Mouse (Mus musculus) erythroblast, adult 5-6 weeks (primary cell): ENCODE data around the gene Tsnaxip1. TPM values are rescaled to one million over a fixed set of nuclear protein-coding genes. Genes with fewer than 3 reads are reported as not detected.
A peak's percentile ranks its signal among the peaks of the same experiment; 100 is the strongest.

Experiments used
- ATAC-seq: replicated peaks from 2 replicates; pipeline ENCODE4 v1.8.0; 2016; ENCODE audit warnings: moderate number of reproducible peaks, mild to moderate bottlenecking, moderate TSS enrichment, inconsistent platforms; ENCODE audit not compliant: poor library complexity, low FRiP score, severe bottlenecking
- total RNA-seq, 2 experiments: library from RNA; stranded (forward) in 1 of 2; stranded (reverse) in 1 of 2; fragments of 150-400 nt in 1 of 2; fragments of 200-764, 138-1000 nt in 1 of 2; gene quantifications; 2 replicates each; pipeline versions ENCODE4 v1.2.3 to v1.2.4; 2015 to 2017; ENCODE audit warnings: low replicate concordance in 2 of 2

Tsnaxip1 gene
- total RNA-seq (2015; ENCODE audit: low replicate concordance) (1.0 and 1.2 TPM in 2 replicates), total RNA-seq (2017; ENCODE audit: low replicate concordance) (2.5 and 3.2 TPM in 2 replicates)

- peak; percentile 70 for ATAC-seq
Measured at GRCm38 (mm10) chr8:105826861-105827848, at the start of gene Tsnaxip1, which contains the start of gene Ranbp10. Gene Tsnaxip1 (plus strand): TSS chr8:105827731. Gene Ranbp10 (minus strand): TSS chr8:105827350.

DNA sequence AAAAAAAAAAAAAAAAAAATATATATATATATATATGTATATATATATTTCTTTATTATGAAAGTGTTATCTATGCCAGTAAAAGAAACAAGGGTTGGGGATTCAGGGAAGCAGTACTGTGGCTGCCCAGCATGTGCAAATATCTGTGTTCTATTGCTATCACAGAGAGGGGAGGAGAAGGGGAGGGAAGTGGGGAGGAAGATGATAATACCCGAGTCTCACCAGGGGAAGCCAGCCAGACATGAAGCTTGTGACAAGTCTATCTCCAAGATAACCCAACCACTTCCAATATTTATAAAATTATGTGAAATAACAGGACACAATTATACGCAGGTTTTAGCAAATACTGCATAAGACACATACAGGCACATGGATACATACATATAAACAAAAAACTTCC lies 49.7 kb upstream of the Tsnaxip1 start:
- ATAC-seq, result no peak

GRCm38 (mm10) chr8:105780298-105780697 lies 47.2 kb upstream of the Tsnaxip1 start:
- no peak for ATAC-seq

DNA sequence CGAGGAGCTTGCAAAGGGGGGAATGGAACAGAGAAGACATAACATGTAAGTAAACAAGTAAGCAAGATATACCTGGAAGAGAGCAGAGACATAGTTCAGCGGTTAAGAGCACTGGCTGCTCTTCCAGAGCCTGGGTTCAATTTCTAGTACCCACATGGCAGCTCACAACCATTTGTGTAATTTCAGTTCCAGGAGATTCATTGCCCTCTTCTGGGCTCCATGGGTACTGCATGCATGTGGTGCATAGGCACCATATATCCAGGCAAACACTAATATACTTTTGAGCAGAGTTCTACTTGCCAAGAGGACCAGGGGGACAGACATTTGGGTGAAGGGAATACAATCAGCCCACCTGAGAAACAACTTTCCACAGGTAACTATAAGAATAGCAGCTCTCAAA lies 39.3 kb upstream of the Tsnaxip1 start:
- ATAC-seq, result peak; percentile 48; the same call in 1 of the 2 replicates

DNA sequence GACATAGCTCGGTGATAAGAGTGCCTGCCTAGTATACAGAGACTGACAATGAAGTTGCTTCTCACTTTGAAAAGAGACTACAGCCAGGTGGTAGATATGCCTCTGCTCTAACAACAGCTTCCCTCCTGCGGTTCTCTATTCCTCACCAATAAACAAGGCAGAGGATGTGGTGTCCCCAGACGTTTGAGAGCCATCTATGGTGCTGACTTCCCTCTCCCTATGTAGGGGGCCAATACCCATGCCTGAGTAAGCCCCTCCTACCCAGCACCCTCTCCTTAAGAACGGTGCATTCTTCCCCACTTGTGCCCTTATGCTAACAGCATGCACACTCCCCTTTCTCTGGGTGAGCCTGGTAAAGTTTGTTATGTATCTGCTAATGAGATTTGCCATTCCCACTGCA lies 38.6 kb upstream of the Tsnaxip1 start:
- no peak for ATAC-seq

DNA sequence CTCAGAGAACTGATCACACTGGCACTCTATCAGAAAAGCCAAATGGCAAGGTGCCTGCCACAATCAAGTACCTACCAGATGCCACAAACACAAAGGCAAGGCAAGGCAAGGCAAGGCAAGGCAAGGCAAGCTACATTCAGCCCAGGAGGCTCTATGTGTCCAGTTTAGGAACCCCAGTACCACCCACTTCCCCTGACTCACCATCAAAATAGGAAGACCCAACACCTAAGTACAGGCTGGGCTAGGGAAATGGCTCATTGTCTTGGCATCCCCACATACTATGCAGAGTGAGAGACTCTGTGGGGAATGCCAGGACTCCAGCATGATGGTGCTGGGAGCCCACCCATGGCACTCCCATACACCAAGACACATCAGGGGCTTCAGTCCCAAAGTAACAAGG lies 37.9 kb upstream of the Tsnaxip1 start:
- no peak for ATAC-seq

- no peak for ATAC-seq
Measured at GRCm38 (mm10) chr8:105793331-105793730, 34.2 kb upstream of the Tsnaxip1 start.

- no peak for ATAC-seq
Measured at GRCm38 (mm10) chr8:105794009-105794598, 33.4 kb upstream of the Tsnaxip1 start.

GRCm38 (mm10) chr8:105795785-105796184 lies 31.7 kb upstream of the Tsnaxip1 start:
- ATAC-seq, result no peak

- ATAC-seq, result no peak
Measured at GRCm38 (mm10) chr8:105798408-105798807, 29.1 kb upstream of the Tsnaxip1 start.

GRCm38 (mm10) chr8:105799091-105799812 lies 28.3 kb upstream of the Tsnaxip1 start:
- ATAC-seq, result peak; percentile 77

GRCm38 (mm10) chr8:105801153-105801904 lies 26.2 kb upstream of the Tsnaxip1 start:
- peak; percentile 83 for ATAC-seq

DNA sequence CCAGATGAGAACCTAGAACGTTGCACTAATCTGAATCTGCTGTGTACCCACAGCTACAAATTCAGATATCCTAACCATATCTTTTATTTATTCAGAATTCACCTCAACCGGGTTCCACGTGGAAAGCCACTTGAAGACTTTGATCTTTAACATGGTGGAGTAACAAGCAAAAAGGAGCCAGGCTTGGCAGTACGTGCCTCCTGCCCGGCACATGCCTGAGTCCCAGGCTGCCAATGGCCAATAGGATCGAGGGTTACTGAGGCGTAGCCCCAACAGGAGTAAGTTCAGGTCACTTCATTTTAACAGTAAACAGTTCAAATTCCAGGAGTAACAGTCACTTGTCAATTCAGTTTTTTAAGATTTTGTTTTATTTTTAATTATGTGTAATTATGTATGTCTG lies 22.7 kb upstream of the Tsnaxip1 start:
- ATAC-seq, result no peak

GRCm38 (mm10) chr8:105805346-105805745 lies 22.2 kb upstream of the Tsnaxip1 start:
- no peak for ATAC-seq

- no peak for ATAC-seq
Measured at GRCm38 (mm10) chr8:105805964-105806363, 21.6 kb upstream of the Tsnaxip1 start.

DNA sequence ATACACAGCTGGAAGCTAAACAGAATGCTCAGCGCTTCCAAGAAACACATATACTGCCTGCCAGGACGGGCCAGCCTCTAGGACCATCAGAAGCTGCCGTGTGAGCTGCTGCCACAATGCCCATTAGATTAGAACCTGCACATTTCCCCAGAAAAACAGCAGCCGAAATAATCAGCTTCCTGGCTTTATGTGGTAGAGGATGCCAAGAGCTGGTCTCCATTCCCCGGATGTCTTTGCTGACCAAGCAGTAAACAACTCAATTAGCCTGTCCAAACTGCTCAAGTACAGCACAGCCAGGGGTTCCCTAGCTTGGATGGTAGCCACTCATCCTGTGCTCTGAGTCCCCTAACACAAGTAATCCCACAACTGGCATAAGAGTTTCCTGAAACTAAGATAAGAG lies 19.8 kb upstream of the Tsnaxip1 start:
- no peak for ATAC-seq

GRCm38 (mm10) chr8:105808480-105808879 lies 19.1 kb upstream of the Tsnaxip1 start:
- peak; percentile 53 for ATAC-seq

DNA sequence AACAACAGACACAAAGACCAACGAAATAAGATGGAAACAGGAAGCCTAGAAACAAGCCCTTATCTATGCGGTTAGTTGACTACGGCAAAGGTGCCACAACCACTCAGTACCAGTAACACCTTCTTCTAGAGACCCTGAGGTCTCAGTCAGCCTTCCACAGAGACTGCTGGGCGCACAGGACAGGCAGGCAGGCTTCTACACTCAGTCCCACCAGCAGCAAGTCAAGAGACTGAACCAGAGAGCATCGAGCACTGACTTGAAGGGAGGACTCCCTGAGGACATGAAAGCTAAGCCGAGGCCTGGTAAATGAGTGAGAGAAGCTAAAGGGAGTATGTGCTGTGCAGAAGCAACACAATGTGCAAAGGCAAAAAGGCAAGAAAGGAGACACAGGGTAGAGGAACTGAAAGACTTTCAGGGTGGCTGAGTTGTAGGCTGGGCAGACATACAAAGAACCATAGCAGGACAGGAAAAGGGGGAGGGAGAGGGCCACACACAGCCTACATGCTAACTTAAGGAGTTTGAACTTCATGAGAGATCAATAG lies 17.2 kb upstream of the Tsnaxip1 start:
- ATAC-seq, result peak; percentile 5; the same call in 1 of the 2 replicates

DNA sequence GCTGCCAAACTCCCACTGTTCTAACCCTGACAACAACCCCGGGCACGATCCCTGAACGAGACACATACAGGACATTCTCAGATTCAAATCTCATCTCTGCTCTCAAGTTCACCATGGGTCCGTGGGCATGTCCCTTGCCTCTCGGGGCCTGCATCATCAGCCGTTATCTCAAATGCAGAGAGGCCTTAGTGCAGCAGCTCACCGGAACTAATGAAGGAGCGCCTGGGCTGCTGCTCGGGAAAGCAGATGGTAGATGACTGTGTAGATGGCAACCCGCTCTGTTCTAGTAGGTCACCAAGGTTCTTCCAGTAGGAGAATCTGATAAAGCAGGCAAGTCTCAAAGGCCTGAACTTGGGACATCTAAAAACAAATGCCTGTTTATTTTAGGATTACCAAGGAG lies 16.5 kb upstream of the Tsnaxip1 start:
- peak; percentile 29 for ATAC-seq
